Mouse (Mus musculus): Measurements from ENCODE around the gene Ica1l. TPM values are rescaled to one million over a fixed set of nuclear protein-coding genes. Genes with fewer than 3 reads are reported as not detected.

Ica1l gene
- polyA plus RNA-seq, 1 experiment = 21.4 TPM

DNA sequence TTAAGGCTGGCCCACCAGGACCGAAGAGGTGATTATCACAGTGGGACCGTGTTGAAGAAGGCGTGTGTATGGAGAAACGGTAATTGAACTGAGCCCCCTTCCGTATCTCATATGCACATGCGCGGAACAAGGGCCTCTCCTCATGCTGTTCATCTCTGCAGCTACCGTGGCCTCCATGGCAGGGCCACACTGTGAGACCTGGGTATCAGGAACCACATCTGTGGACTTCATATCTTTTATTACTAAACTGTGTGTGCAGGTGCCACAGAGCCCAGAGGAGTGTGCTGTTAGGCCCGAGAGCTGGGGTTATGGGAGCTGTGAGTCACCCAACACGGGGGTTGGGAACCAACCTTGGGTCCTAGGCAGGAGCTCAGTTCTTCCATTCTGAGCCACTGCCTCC is 35.6 kb downstream of the Ica1l start:
- Histone ChIP-seq H3K27ac (ENCODE audit: insufficient read depth, low read length) (no peak overlapping the region), H3K4me1 (ENCODE audit: control insufficient read depth, insufficient read depth, low read length) (no peaks in the 10 kb centered on the region), H3K27me3 (ENCODE audit: control insufficient read depth, insufficient read depth, low read length) (no peaks in the 10 kb centered on the region), H3K4me3 (replicated peaks; ENCODE audit: insufficient read depth, low read depth, low read length) (no peak overlapping the region)
- TF ChIP-seq CTCF (IDR thresholded peaks at IDR 0.05; ENCODE audit: borderline replicate concordance, insufficient read depth, low read depth, low read length) (no peak), POLR2A (IDR thresholded peaks at IDR 0.05; ENCODE audit: borderline replicate concordance, insufficient read depth, low read length) (no peak)
- 93% methylated on average over 10 of the region's 10 CpGs for WGBS
- no peak for DNase-seq

DNA sequence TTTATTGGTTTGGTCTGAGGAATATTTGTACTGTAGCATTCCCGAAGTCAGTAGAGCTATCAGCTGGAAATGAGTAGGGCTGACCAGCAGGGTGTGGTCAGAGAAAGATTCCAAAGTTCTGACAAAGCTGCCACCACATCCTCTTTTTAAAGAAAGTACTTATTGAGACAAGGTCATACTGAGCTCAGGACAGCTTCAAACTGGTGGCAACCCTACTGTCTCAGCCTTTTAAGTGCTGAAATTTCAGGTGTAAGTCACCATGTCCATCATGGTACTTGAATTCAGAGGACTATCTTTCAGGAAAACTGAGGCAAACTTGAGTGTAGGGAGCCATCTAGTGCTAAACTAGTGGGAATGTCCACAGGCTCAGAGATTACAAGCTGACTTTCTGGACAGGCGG is 42.7 kb downstream of the Ica1l start:
- no peak for DNase-seq
- Histone ChIP-seq H3K27ac (ENCODE audit: insufficient read depth, low read length) (no peak overlapping the region), H3K27me3 (ENCODE audit: control insufficient read depth, insufficient read depth, low read length) (no peaks in the 10 kb centered on the region), H3K4me1 (ENCODE audit: control insufficient read depth, insufficient read depth, low read length) (no peaks in the 10 kb centered on the region), H3K4me3 (replicated peaks; ENCODE audit: insufficient read depth, low read depth, low read length) (no peak overlapping the region)
- TF ChIP-seq CTCF (IDR thresholded peaks at IDR 0.05; ENCODE audit: borderline replicate concordance, insufficient read depth, low read depth, low read length) (no peak; the same call in 1 of the 2 replicates), POLR2A (IDR thresholded peaks at IDR 0.05; ENCODE audit: borderline replicate concordance, insufficient read depth, low read length) (no peak)
- 73% methylated on average over 2 of the region's 2 CpGs for WGBS

DNA sequence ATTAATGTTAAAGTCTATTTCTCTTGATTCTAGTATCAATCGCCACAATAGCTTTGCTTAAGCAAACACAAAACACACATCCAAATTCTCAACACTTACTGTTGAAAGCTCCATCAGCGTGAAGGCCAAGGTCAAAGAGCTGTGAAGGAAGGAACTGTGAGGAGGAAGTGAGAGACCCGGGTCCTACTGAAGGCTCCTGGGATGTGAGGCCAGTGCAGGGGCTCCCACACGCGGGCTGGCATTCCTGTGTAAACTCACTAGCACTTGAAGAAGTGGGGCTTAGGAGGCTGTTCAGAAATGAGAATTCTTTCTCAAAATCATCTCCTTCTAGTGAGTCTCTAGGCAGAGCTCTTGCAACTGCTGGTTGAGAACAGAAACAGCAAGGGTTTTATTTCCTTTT is 45.6 kb downstream of the Ica1l start:
- TF ChIP-seq CTCF (IDR thresholded peaks at IDR 0.05; ENCODE audit: borderline replicate concordance, insufficient read depth, low read depth, low read length) (no peak), POLR2A (IDR thresholded peaks at IDR 0.05; ENCODE audit: borderline replicate concordance, insufficient read depth, low read length) (no peak)
- no peak for DNase-seq
- WGBS = 73% methylated on average over 5 of the region's 5 CpGs
- no peak overlapping the region for H3K27ac ChIP-seq (ENCODE audit: insufficient read depth, low read length)
- H3K4me1 ChIP-seq (ENCODE audit: control insufficient read depth, insufficient read depth, low read length) = no peaks in the 10 kb centered on the region
- H3K4me3 ChIP-seq (replicated peaks; ENCODE audit: insufficient read depth, low read depth, low read length) = no peak overlapping the region
- no peaks in the 10 kb centered on the region for H3K27me3 ChIP-seq (ENCODE audit: control insufficient read depth, insufficient read depth, low read length)

DNA sequence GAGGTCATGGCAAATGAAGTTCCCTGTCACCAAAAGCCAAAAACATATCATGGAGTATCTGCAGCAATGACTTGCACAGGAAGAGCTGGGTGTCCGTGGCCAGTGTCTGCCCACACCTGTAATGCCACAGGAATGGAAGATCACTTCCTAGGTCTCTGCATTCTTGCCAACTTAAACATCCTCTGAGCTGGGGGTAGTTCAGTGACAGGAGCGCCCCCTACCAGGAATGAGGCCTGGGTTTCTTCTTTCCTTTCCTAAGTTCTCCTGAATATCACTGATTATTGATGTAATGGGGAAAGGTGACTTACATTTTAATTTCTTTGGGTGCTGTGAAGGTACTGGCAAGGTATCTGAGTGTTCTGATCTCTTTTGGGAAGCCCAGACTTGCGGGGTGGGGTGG is 47.3 kb downstream of the Ica1l start:
- H3K4me3 ChIP-seq (replicated peaks; ENCODE audit: insufficient read depth, low read depth, low read length) = no peak overlapping the region
- no peaks in the 10 kb centered on the region for H3K4me1 ChIP-seq (ENCODE audit: control insufficient read depth, insufficient read depth, low read length)
- 53% methylated on average over 3 of the region's 3 CpGs for WGBS
- no peak for DNase-seq
- no peak overlapping the region for H3K27ac ChIP-seq (ENCODE audit: insufficient read depth, low read length)
- no peaks in the 10 kb centered on the region for H3K27me3 ChIP-seq (ENCODE audit: control insufficient read depth, insufficient read depth, low read length)
- TF ChIP-seq CTCF (IDR thresholded peaks at IDR 0.05; ENCODE audit: borderline replicate concordance, insufficient read depth, low read depth, low read length) = no peak
- no peak for TF ChIP-seq POLR2A (IDR thresholded peaks at IDR 0.05; ENCODE audit: borderline replicate concordance, insufficient read depth, low read length)

DNA sequence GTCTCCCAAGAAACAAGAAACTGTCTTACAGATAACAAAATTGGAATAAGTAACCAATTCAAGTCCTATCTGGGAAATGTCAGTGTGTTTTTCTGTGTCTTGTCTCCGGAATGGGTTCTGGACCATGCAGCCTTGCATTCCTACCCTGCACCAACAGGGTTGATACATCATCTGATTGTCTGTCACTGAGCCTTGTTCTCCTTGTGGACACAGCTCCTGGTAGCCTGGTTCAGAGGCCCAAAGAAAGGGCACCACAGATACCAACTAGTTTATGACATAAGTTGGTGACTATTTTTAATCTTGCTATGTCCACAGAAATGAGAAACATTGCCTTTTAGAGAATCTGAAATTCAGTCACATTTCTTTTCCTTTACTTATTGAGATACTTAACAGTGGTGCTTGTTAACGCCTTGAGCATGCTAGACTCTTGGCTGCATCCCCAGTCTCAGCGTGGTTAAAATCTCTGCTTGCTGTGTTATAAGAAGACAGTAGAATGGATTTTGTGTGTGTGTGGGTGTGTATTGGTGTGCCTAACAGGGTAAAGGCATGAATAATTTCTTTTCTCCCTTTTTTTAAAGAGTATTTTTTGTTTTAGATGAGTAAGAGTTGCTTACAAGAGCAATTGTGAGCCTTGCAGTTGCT is 55.5 kb downstream of the Ica1l start:
- Histone ChIP-seq H3K27me3 (ENCODE audit: control insufficient read depth, insufficient read depth, low read length) (no peaks in the 10 kb centered on the region), H3K4me3 (replicated peaks; ENCODE audit: insufficient read depth, low read depth, low read length) (no peak overlapping the region), H3K4me1 (ENCODE audit: control insufficient read depth, insufficient read depth, low read length) (no peaks in the 10 kb centered on the region), H3K27ac (ENCODE audit: insufficient read depth, low read length) (no peak overlapping the region)
- 43% methylated on average over 3 of the region's 3 CpGs for WGBS
- no peak for TF ChIP-seq POLR2A (IDR thresholded peaks at IDR 0.05; ENCODE audit: borderline replicate concordance, insufficient read depth, low read length)
- no peak for TF ChIP-seq CTCF (IDR thresholded peaks at IDR 0.05; ENCODE audit: borderline replicate concordance, insufficient read depth, low read depth, low read length)
- no peak for DNase-seq

DNA sequence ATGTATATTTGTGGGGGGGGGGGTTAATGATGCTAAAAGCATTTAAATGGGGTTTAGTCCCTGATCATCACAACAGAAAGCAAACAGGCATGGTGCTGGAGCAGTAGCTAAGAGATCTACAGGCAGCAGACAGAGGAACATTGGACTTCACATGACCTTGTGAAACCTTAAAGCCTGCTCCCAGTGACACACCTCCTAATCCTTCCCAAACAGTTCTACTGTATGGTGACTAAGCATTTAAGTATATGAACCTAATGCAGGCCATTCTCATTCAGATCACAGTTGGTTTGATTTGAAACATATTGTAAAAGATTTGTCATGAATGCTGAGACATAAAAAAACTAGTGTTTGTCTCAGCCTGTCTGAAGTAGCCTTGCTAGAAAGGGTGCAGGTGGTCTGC is 56.4 kb downstream of the Ica1l start:
- no peak for TF ChIP-seq CTCF (IDR thresholded peaks at IDR 0.05; ENCODE audit: borderline replicate concordance, insufficient read depth, low read depth, low read length)
- no peak for TF ChIP-seq POLR2A (IDR thresholded peaks at IDR 0.05; ENCODE audit: borderline replicate concordance, insufficient read depth, low read length)
- H3K27me3 ChIP-seq (ENCODE audit: control insufficient read depth, insufficient read depth, low read length) = no peaks in the 10 kb centered on the region
- no peak for DNase-seq
- no peak overlapping the region for H3K27ac ChIP-seq (ENCODE audit: insufficient read depth, low read length)
- H3K4me3 ChIP-seq (replicated peaks; ENCODE audit: insufficient read depth, low read depth, low read length) = no peak overlapping the region
- H3K4me1 ChIP-seq (ENCODE audit: control insufficient read depth, insufficient read depth, low read length) = no peaks in the 10 kb centered on the region; the same call in 1 of the 2 replicates

DNA sequence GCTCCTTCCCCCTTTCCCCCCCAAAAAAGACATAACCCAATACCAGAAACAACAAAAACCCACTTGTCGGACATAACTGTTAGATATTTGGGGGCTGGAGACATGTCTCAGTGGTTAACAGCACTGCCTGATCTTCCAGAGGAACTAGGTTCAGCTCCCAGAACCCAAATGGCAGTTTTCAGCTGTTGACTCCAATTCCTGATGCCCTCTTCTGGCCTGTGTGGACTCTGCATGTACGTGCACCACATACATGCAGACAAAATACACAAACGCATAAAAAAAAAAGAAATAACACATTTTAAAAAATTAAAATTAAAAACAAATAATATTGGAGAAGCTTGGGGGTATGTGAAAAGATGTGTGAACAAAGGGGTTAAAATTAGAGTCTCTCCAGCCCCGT is 75.7 kb downstream of the Ica1l start:
- Histone ChIP-seq H3K4me3 (replicated peaks; ENCODE audit: insufficient read depth, low read depth, low read length) (no peak overlapping the region), H3K4me1 (ENCODE audit: control insufficient read depth, insufficient read depth, low read length) (no peaks in the 10 kb centered on the region), H3K27me3 (ENCODE audit: control insufficient read depth, insufficient read depth, low read length) (no peaks in the 10 kb centered on the region), H3K27ac (ENCODE audit: insufficient read depth, low read length) (no peak overlapping the region)
- DNase-seq = peak; percentile 41 to 45
- WGBS = 91% methylated on average over 4 of the region's 4 CpGs
- no peak for TF ChIP-seq POLR2A (IDR thresholded peaks at IDR 0.05; ENCODE audit: borderline replicate concordance, insufficient read depth, low read length)
- TF ChIP-seq CTCF (IDR thresholded peaks at IDR 0.05; ENCODE audit: borderline replicate concordance, insufficient read depth, low read depth, low read length) = peak; percentile 61

DNA sequence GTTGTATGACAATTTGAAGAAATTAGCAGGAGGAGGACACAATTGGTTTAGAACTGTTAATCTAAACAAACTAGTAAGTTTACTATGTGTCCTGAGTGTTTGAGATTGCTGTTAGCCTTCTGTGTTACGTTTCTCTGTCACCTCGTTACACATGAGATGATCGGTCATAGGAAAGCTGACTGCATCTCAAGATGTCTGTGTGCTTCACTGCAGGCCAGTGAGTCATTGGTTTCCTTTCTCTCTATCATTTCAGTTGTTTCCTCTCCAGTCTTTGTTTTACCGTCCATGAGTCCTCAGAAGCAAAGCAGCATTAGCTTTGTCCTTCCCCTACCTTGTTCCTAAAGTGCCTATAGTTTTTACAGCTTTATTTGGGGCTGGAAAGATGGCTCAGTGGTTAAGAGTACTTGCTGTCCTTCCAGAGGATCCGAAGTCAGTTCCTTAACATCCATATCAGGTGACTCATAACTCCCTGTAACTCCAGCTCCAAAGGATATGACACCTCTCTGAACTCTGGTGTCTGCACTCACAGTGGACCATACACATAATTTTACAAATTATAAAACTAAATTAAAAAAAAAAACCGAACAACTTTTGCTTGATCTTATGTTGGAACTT is 76.7 kb downstream of the Ica1l start:
- WGBS = 94% methylated on average over 6 of the region's 6 CpGs
- DNase-seq = no peak
- no peaks in the 10 kb centered on the region for H3K27me3 ChIP-seq (ENCODE audit: control insufficient read depth, insufficient read depth, low read length)
- TF ChIP-seq POLR2A (IDR thresholded peaks at IDR 0.05; ENCODE audit: borderline replicate concordance, insufficient read depth, low read length) = no peak
- no peak for TF ChIP-seq CTCF (IDR thresholded peaks at IDR 0.05; ENCODE audit: borderline replicate concordance, insufficient read depth, low read depth, low read length)
- no peak overlapping the region for H3K4me3 ChIP-seq (replicated peaks; ENCODE audit: insufficient read depth, low read depth, low read length)
- no peaks in the 10 kb centered on the region for H3K4me1 ChIP-seq (ENCODE audit: control insufficient read depth, insufficient read depth, low read length)
- no peak overlapping the region for H3K27ac ChIP-seq (ENCODE audit: insufficient read depth, low read length)
